Mouse (Mus musculus) gastrocnemius, postnatal 25 days (tissue): Measurements from ENCODE around the gene Rusc1. TPM values are rescaled to one million over a fixed set of nuclear protein-coding genes. Genes with fewer than 3 reads are reported as not detected.
"Not testable (repeated sequence)": the region's sequence is repeated elsewhere in the genome, so short reads cannot be mapped to it uniquely, and the experiment has no call there.

Experiments used
- DNase-seq: peaks from one replicate; pipeline ENCODE4 v3.0.0; 2022
- total RNA-seq, 2 experiments: library from RNA; stranded (reverse); gene quantifications; 1 replicate in 1 of 2; 2 replicates in 1 of 2; pipeline ENCODE4 v1.2.3; 2021

The Rusc1 gene
- total RNA-seq, 2 experiments from 2014 or later: 17.7 to 19.6 TPM

- no peak for DNase-seq
Observed at GRCm38 (mm10) chr3:89092509-89093090, 511 bp downstream of the Rusc1 start.

GRCm38 (mm10) chr3:89091811-89092508 is 1.2 kb downstream of the Rusc1 start:
- DNase-seq: no peak

- DNase-seq: peak; percentile 91
Observed at GRCm38 (mm10) chr3:89090694-89091655, 2.1 kb downstream of the Rusc1 start.

GRCm38 (mm10) chr3:89089882-89090591 is 3.1 kb downstream of the Rusc1 start:
- peak; percentile 86 for DNase-seq

GRCm38 (mm10) chr3:89088974-89089373 is 4.1 kb downstream of the Rusc1 start:
- no peak for DNase-seq

GRCm38 (mm10) chr3:89087338-89088110 is 5.6 kb downstream of the Rusc1 start:
- no peak for DNase-seq

- no peak for DNase-seq
Observed at GRCm38 (mm10) chr3:89084654-89085190, 8.4 kb downstream of the Rusc1 start.

GRCm38 (mm10) chr3:89084133-89084532 is 9.0 kb downstream of the Rusc1 start:
- no peak for DNase-seq

- not testable (repeated sequence) for DNase-seq
Observed at GRCm38 (mm10) chr3:89082287-89082686, 10.8 kb downstream of the Rusc1 start.

- DNase-seq: no peak
Observed at GRCm38 (mm10) chr3:89077383-89077782, 15.7 kb downstream of the Rusc1 start.

GRCm38 (mm10) chr3:89067265-89067664 is 25.8 kb downstream of the Rusc1 start:
- no peak for DNase-seq

- no peak for DNase-seq
Observed at GRCm38 (mm10) chr3:89061696-89062095, 31.4 kb downstream of the Rusc1 start.

- no peak for DNase-seq
Observed at GRCm38 (mm10) chr3:89058783-89059182, 34.3 kb downstream of the Rusc1 start.

- DNase-seq: no peak
Observed at GRCm38 (mm10) chr3:89058361-89058760, 34.8 kb downstream of the Rusc1 start.

GRCm38 (mm10) chr3:89043359-89043758 is 49.8 kb downstream of the Rusc1 start:
- DNase-seq: no peak

Other genes starting within 250 kb of the Rusc1 start
- 1 to 10 TPM; 6.6 to 9.8 TPM for gene Msto1, start 179.3 kb downstream of the Rusc1 start, total RNA-seq
- 10 to 100 TPM; 22.9 to 23.9 TPM for gene Ash1l, start 142.7 kb downstream of the Rusc1 start, total RNA-seq
- 10 to 100 TPM; 65.7 to 75.2 TPM for gene Dap3, start 142.1 kb downstream of the Rusc1 start, total RNA-seq
- not detected for gene Gm43738, start 7.8 kb upstream of the Rusc1 start, total RNA-seq
- gene Fdps, start 8.6 kb upstream of the Rusc1 start, total RNA-seq: 10 to 100 TPM; 26.0 to 27.8 TPM
- not detected for gene Pklr, start 42.8 kb upstream of the Rusc1 start, total RNA-seq
- gene Hcn3, start 66.9 kb upstream of the Rusc1 start, total RNA-seq: under 1 TPM in 1 of 2 experiments, not detected in 1; 0.43 TPM
- gene Clk2, start 71.5 kb upstream of the Rusc1 start, total RNA-seq: 10 to 100 TPM; 16.0 to 16.3 TPM
- 10 to 100 TPM; 33.2 to 38.2 TPM for gene Scamp3, start 84.2 kb upstream of the Rusc1 start, total RNA-seq
- 10 to 100 TPM; 13.4 to 16.4 TPM for gene Fam189b, start 89.8 kb upstream of the Rusc1 start, total RNA-seq
- 10 to 100 TPM; 14.6 to 23.6 TPM for gene Gba, start 109.6 kb upstream of the Rusc1 start, total RNA-seq
- 10 to 100 TPM; 11.0 to 11.8 TPM for gene Thbs3, start 121.9 kb upstream of the Rusc1 start, total RNA-seq
- gene Mtx1, start 133.8 kb upstream of the Rusc1 start, total RNA-seq: 10 to 100 TPM; 42.2 to 47.6 TPM
- gene Muc1, start 135.7 kb upstream of the Rusc1 start, total RNA-seq: under 1 TPM; 0.38 to 0.51 TPM
- 10 to 100 TPM; 66.6 to 78.8 TPM for gene Krtcap2, start 152.7 kb upstream of the Rusc1 start, total RNA-seq
- under 1 TPM; 0.28 to 0.38 TPM for gene Trim46, start 153.0 kb upstream of the Rusc1 start, total RNA-seq
- 10 to 100 TPM; 24.7 to 28.8 TPM for gene Dpm3, start 166.0 kb upstream of the Rusc1 start, total RNA-seq
- 10 to 100 TPM in 1 of 2 experiments, 1 to 10 TPM in 1; 8.2 to 11.4 TPM for gene Slc50a1, start 177.3 kb upstream of the Rusc1 start, total RNA-seq
- gene Efna1, start 187.8 kb upstream of the Rusc1 start, total RNA-seq: 10 to 100 TPM; 10.2 to 12.8 TPM
- not detected for gene Efna3, start 229.7 kb upstream of the Rusc1 start, total RNA-seq
- under 1 TPM in 1 of 2 experiments, not detected in 1; 0.38 TPM for gene Efna4, start 244.7 kb upstream of the Rusc1 start, total RNA-seq